Mouse (Mus musculus): ENCODE results near the gene A830031A19Rik. TPM values are rescaled to one million over a fixed set of nuclear protein-coding genes. Genes with fewer than 3 reads are reported as not detected.

The A830031A19Rik gene
- total RNA-seq, 1 experiment from 2014 or later: not detected

DNA sequence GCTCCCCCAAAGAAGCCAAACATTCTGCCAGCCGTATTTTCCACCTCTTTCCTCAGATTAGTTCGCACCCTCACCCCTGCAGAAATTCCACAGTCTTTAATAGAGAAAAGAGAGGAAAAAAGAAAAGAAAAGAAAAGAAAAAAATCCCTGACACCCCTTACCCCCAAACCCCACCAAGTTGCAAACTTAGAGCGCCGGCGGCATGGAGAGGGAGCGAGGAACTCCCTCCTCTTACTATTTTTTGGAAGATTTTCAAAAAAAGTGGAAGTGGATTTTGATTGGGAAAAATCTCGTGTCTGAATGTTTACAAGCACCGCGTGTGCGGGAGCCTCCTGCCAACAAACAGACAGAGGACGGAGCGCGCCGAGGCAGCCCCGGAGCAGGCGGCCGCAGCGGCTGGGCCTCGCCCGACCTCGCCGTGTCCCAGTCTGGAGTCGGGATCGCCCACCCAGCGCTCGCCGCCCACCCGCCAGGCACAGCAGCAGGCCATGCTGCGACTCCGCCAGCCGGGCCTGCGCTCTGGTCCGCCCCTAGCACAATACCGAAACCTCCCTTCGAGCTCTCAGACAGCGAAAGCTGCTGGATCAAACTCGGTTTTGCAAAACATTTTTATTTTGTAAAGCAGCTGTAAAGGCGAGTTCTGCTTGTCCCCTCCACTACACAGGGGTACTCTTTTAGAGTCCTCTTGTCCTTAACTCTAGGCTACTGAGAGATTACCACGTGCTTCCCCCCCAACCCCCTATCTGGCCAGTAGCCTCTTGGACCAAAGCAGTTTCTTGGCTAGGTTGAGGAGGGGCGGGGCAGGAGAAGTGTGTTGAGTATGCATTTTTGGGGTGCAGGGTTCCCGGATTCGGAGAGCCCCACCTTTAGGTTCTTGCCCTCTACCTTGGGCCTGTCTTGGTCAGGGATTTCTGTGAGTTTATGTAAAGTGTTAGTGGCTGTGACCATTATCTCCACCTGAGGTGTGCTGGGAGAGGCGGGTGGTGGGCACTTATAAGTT lies 4.8 kb upstream of the A830031A19Rik start:
- ATAC-seq (ENCODE audit: extremely low read depth, insufficient number of reproducible peaks, low FRiP score, poor library complexity, severe bottlenecking): no peak

DNA sequence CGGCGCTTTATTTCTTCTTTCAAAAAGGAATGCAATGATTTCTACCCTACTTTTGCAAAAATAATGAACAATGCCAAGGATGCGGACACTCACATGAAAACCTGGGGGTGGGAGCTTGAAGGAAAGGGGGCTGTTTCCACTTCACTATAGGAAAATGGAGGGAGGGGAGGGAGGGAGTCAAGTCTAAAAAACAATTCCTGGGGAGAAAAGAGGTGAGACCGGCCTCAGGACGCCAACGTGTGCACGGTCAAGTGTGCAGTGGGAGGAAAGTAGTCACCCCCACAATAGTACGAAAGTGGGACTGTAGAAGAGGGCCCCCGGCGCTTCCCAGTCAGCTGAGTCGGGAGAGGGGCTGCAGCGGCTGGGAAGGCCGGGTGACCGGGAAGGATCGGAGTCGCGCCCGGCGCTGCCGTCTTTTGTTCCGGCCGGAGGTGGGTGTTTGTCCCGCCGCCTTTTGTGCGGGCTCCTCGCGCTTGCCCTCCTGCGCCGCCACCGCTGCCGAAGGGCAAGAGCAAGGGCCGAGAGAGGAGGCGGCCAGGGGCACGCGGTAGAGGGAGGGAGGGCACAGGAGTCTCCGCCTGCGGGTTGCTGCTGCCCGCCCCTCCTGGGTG lies 4.0 kb upstream of the A830031A19Rik start:
- no peak for ATAC-seq (ENCODE audit: extremely low read depth, insufficient number of reproducible peaks, low FRiP score, poor library complexity, severe bottlenecking)

GRCm38 (mm10) chr11:24077795-24078705 lies 3.2 kb upstream of the A830031A19Rik start, which contains the start of gene Bcl11a:
Bcl11a (plus strand) TSS chr11:24078056.
- peak; percentile 44; the same call in 1 of the 2 replicates for ATAC-seq (ENCODE audit: extremely low read depth, insufficient number of reproducible peaks, low FRiP score, poor library complexity, severe bottlenecking)

DNA sequence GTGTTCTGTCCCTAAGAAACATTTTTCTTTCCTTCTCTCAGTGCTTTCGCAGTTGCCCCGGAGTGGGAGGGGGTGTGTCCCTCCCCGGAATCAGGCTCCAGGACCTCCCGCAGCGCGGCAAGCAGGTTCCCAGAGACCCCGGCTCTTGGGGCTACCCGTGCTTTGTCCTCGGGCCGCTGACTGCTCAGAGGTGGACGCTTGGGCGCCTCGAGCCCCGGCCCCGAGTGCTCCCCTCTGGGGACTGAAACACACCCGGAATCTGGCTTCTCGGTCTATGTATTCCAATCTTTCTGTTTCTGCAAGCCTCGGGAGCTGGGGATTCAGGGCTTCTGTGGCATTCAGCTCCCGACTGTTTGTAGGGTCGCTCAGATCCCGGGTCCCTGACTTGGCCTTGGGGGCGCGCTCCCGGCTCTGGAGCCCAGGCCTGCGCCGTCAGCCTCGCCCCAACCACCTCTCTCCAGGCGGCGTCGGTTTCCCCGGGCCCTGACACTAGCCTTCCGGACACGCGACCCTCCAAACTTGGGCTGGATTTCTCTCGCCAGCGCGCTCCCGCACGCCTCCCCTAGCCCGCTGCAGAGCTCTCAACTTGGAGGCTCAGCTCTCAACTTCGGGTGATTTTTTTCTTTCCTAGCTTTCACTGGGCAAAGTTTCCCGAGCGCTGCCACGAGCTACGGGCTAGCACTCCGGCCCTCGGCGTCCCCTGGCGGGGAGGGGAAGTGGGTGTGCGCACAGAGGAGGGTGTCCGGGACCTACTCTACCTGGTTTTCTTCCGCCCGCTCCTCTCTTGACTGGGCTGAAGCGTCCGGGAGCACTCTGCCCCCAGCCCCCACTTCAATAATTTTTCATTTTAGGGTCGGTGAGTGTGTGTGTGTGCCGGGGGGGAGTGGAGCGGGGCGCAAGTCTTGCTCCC lies 2.2 kb upstream of the A830031A19Rik start:
- ATAC-seq (ENCODE audit: extremely low read depth, insufficient number of reproducible peaks, low FRiP score, poor library complexity, severe bottlenecking): peak; percentile 42

- peak; percentile 63 for ATAC-seq (ENCODE audit: extremely low read depth, insufficient number of reproducible peaks, low FRiP score, poor library complexity, severe bottlenecking)
Observed at GRCm38 (mm10) chr11:24076127-24076650, 1.3 kb upstream of the A830031A19Rik start.

GRCm38 (mm10) chr11:24075486-24076126 lies 752 bp upstream of the A830031A19Rik start:
- no peak for ATAC-seq (ENCODE audit: extremely low read depth, insufficient number of reproducible peaks, low FRiP score, poor library complexity, severe bottlenecking)

DNA sequence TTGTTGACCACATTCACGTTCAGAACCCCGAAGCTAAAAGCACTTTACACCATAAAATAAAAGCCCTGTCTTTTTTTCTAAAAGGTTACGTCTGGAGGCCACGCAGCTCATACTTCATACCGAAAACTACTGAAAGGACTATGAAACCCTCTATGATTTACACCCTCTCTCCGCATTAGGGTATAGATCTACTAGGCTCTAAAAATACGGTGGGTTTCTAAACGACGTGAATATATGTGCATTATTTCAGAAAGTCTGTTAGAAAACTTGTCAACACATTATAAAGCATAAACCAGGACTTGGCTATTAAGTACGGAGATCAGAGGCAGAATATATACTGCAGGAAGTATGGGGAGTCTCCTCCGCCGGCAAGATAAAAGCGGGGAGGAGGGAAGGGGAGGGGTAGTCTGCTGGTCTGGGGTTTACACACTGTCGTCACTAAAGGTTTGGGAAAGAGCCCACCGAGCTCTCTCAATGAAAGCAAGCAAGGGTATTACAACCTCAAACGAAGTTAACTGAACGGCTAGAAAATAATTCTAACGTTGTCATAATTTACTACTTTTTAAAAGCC lies 748 bp downstream of the A830031A19Rik start:
- ATAC-seq (ENCODE audit: extremely low read depth, insufficient number of reproducible peaks, low FRiP score, poor library complexity, severe bottlenecking): no peak

GRCm38 (mm10) chr11:24065313-24065712 lies 9.5 kb downstream of the A830031A19Rik start:
- ATAC-seq (ENCODE audit: extremely low read depth, insufficient number of reproducible peaks, low FRiP score, poor library complexity, severe bottlenecking): peak; percentile 50; the same call in 1 of the 2 replicates

DNA sequence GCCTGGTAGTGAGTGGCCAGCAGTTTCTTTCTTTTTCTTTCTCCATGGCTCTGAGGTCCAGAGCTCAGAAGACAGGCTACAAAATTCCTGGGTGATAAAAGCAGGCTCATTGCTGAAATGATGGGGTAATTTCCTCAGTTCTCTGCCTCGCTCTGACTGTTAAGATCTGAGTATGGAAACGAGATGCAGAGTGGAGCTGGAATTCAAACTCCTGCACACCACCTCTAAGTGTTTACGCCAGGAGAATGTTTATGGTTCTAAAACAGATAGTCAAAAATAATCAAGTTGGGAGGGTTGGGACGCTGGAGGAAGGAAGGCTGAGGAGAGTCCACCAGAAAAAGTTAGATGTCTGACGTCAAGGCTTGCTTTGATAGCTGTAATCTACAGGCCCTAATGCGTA lies 10.6 kb downstream of the A830031A19Rik start:
- no peak for ATAC-seq (ENCODE audit: extremely low read depth, insufficient number of reproducible peaks, low FRiP score, poor library complexity, severe bottlenecking)

GRCm38 (mm10) chr11:24062495-24063096 lies 12.3 kb downstream of the A830031A19Rik start:
- no peak for ATAC-seq (ENCODE audit: extremely low read depth, insufficient number of reproducible peaks, low FRiP score, poor library complexity, severe bottlenecking)

DNA sequence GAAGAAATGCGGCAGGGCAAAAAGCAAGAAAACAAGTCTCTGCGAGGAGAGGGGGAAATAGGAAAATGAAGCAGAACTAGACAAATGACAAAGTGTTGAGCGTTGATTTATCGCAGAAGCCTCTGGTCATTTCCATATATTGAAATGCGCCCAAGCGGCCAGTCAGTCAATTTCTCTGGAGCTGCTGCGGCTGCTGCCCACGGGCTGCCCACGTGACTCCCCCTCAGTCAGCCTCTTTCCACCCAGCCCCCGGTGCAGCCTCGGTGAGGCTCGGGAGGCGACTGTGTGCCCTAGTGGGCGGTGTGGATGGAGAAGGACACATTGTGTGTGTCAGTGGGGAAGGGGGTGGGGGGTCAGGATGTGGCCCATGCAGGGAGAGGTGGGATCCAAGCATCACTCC lies 13.0 kb downstream of the A830031A19Rik start:
- 0 out of 2 replicates have a peak, but pooled peaks have one; percentile 30 for ATAC-seq (ENCODE audit: extremely low read depth, insufficient number of reproducible peaks, low FRiP score, poor library complexity, severe bottlenecking)

DNA sequence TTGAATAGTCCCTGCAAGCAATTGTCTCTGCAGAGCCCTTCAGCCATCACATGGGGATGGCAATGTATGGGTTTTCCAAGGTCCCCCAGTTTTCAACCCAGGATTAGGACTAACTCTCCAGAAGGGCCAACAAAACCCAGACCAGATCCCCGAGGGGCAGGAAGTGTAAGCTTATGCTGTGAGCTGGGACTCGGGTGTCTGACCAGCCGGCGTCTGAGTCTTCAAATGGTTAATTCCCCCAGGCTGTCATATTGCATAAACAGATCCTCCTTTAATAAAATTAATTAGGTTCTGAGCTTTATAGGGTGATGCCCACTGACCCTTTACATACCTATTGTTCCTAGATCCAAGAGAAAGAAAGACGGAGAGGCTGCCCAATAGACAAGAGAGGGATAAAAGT lies 14.4 kb downstream of the A830031A19Rik start:
- ATAC-seq (ENCODE audit: extremely low read depth, insufficient number of reproducible peaks, low FRiP score, poor library complexity, severe bottlenecking): no peak

- no peak for ATAC-seq (ENCODE audit: extremely low read depth, insufficient number of reproducible peaks, low FRiP score, poor library complexity, severe bottlenecking)
Observed at GRCm38 (mm10) chr11:24059137-24059536, 15.7 kb downstream of the A830031A19Rik start.

DNA sequence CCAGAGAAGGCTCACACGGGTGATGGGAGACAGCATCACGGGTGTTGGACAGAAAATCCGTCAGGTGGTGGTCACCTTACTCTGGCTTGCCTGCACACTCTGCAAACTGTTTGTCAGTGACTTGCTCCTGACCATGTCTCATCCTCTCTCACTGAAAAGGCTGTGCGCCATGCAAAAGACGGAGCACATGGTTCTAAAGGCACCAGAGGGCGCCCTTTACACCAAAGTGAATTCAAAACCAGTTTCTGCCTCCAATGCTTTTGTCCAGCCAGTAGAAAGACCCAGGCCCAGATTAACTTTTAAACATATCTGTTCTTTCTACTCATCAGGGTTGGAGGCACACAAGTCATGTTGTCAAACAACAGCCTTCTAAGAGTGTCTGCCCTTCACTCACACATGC lies 22.0 kb downstream of the A830031A19Rik start:
- no peak for ATAC-seq (ENCODE audit: extremely low read depth, insufficient number of reproducible peaks, low FRiP score, poor library complexity, severe bottlenecking)

GRCm38 (mm10) chr11:24050032-24050757 lies 24.7 kb downstream of the A830031A19Rik start:
- ATAC-seq (ENCODE audit: extremely low read depth, insufficient number of reproducible peaks, low FRiP score, poor library complexity, severe bottlenecking): no peak
